Mouse (Mus musculus) left cerebral cortex, postnatal 14 days (tissue): ENCODE data around the gene Olfr763. TPM values are rescaled to one million over a fixed set of nuclear protein-coding genes. Genes with fewer than 3 reads are reported as not detected.
"Not testable (repeated sequence)": the region's sequence is repeated elsewhere in the genome, so short reads cannot be mapped to it uniquely, and the experiment has no call there.

Experiments used
- DNase-seq, 2 experiments: peaks; one replicate each; pipeline ENCODE4 v3.0.0; 2021 to 2022; ENCODE audit warnings: low spot score in 2 of 2, mixed read lengths in 1 of 2
- intact Hi-C: fragments of 180-260 bp; cut with DNase I; formaldehyde crosslinking; loops from one replicate; pipeline ENCODE4 v1.15.1; 2025
- long read RNA-seq, 2 experiments: library from polyadenylated mRNA; stranded (forward); transcript quantifications; one replicate each; pipeline ENCODE4 v2.0.0; 2021
- total RNA-seq, 2 experiments: library from RNA; stranded (reverse); gene quantifications; 2 replicates each; pipeline ENCODE4 v1.2.3; 2021

The Olfr763 gene
- not detected for total RNA-seq
- long read RNA-seq, experiment 1, result 0 reads
- long read RNA-seq, experiment 2, result 0 reads

DNA sequence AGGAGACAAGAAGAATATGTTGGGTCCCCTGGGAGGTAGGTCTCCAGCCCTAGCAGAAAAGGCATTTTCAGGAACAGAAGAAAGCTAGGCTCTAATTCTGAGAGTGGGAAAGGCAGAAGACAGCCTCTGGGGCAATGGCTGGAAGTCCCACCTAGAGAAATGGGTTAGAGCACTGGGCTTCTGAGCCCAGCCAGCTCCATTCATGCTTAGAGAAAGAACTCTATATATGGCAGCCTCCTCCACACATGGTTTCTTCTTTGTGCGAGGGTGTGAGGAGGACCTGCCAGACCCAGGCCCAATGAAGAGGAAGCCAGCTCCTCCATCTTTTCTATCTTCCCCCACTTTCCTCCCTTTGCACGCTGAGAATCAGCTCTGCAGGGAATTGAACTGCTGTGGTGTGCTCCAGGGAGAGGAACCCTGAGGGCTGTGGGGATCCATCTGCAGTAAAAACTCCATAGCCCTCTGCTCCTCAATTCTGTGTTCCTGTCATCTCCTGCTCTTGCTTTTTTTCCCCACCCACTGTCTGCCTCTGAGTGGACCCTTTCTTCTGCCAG lies at the start of gene Olfr763:
Gene Olfr763 (plus strand): TSS at position 504 of the 554 bp plus-strand sequence.
- no peak for DNase-seq
- intact Hi-C loops, result no loop called here

DNA sequence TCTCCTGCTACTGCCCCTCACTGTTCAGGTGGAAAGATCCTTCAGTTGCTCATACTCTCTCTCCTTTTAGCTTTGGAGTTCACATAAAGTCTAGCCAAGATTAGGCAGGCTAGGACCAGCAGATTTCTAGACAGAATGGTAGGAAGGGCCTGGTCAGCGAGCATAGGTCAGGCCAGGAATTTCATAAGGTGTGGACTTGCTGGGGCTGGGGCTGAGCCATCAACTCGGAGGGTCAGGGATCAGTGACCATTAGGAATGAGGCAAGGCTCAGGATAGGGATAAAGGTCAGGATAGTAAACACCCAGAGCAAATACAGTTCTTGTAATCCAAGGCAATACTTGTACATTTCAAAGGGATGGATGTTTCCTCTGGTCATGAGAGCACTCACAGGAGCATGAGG lies 45.6 kb upstream of the Olfr763 start:
- intact Hi-C loops, result no loop called here
- DNase-seq, result no peak

DNA sequence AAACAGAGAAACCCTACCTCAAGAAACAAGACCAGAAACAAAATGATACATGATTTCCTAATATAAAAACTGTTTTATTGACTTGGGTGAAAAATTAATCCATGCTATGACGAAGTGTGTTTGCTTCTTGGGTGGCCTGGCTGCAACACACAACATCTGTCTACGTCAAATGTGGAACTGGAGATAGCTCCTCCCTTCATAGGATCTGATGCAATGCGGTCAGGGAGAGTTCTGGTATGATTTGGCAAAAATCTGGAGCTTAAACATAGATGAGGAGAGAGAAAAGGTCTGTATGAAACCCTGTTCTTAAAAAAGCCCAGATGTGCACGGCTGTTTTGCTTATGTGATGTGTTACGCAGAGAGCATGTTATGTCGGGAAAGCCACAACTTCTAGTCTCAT lies 44.7 kb upstream of the Olfr763 start:
- DNase-seq, result no peak
- intact Hi-C loops, result no loop called here

DNA sequence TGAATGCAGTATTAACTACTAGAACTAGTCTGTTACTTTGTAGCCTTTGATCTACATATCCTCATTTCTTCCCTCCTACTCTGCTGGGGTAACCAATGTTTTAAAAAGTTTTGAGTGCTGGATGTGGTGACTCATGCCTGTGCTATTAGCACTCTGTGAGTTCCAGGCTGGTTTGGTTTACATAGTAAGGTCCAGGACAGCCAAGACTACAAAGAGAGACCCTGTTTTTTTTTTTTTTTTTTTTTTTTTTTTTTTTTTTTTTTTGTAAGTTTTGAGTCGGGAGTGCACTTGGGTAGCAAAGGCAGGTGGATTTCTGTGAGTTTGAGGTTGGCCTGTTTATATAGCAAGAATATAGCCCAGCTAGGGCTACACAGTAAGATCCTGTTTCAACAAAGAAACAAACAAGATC lies 42.2 kb upstream of the Olfr763 start:
- DNase-seq, result no peak
- intact Hi-C loops, result no loop called here

DNA sequence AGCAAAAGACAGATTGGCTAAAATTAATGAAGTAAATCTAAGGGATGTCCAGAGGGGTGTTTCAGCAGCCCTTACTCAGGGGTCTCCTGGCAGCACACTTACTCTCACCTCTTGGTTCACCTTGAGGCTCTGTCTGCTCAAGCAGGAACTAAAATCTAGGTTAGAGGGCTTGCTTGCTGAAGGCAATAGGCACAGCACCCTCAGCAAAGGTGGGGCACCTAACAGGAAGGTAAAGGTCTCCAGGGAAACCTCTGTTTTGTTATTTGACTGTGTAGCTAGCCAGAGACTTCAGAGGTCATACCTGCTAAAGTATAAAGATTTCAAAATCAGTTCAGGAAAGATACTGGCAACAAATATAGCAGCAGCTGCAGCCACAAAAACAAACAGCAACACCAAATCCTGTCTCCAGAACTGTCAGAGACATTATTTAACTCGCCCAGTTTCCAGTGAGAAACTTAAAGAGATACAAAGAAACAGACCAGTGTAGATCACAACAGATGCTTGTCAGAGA lies 39.8 kb upstream of the Olfr763 start:
- intact Hi-C loops, result no loop called here
- DNase-seq, result no peak

DNA sequence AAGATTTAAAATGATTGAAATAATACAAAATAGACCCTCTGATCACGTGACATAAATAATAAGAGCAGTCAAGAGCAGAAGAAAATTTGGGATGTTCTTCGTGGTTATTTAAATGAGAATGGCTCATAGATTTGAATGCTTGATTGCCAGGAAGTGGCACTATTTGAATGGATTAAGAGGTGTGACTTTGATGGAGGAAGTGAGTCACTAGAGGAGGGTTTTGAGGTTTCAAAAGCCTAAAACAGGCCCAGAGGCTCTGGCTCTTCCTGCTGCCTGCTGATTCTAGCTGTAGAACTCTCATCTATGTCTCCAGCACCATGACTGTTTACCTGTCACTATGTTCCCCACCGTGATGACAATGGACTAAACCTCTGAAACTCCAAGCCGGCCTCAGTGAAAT lies 37.8 kb upstream of the Olfr763 start:
- no peak for DNase-seq
- intact Hi-C loops, result no loop called here

DNA sequence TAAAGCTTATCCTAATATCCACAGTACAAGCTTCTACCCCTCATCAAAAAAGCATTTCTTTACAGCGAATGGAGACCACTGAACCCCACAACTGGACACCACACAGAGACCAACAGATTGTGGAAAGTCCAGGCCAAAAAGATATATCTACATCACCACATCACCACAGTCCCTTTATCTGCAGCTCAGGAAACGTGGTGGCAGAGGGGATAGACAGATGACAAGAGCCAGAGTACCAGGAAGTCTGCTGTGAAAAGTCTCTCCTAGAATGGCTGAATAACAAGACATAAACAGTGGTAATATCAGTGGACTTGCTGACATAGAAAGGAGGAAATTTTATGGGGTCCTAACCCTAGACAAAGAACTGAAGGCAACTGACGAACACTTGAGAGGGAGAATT lies 34.2 kb upstream of the Olfr763 start:
- intact Hi-C loops, result loop anchor here (5.0 kb wide), 2 partner anchors 54 to 129 kb away; partner anchors contain the start of genes Bloc1s1 and Rdh5
- DNase-seq, result no peak

DNA sequence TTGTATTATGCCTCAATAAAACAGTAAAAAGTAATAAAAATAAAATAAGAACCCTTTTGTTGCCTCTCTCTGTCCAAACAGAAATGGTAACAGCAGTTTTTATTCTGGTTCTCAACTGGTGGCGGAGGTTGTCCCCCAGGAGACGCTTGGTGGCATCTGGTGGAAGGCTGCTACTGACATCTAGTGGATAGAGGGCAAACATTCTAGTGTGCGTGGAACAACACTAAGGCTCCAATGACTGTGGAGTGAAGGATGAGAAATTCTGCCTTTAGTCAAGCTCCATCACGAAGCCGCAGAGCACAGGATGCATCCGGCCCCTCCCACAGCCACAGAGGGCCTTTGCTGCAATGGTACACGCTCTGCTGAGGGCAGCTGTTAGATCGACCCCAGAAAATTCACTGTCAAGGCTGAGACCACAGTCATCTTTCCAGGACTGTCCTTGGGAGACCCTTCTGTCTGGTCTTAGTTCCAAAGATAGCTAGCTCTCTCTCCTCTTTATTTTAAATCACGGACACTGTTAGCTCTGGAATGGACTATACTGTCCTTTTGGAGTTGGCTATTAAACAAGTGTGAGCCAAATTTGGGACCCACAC lies 33.0 kb upstream of the Olfr763 start:
- DNase-seq, result peak; percentile 70 to 74
- intact Hi-C loops, result loop anchor here (5.0 kb wide), 2 partner anchors 55 to 130 kb away; partner anchors contain the start of genes Bloc1s1 and Rdh5

DNA sequence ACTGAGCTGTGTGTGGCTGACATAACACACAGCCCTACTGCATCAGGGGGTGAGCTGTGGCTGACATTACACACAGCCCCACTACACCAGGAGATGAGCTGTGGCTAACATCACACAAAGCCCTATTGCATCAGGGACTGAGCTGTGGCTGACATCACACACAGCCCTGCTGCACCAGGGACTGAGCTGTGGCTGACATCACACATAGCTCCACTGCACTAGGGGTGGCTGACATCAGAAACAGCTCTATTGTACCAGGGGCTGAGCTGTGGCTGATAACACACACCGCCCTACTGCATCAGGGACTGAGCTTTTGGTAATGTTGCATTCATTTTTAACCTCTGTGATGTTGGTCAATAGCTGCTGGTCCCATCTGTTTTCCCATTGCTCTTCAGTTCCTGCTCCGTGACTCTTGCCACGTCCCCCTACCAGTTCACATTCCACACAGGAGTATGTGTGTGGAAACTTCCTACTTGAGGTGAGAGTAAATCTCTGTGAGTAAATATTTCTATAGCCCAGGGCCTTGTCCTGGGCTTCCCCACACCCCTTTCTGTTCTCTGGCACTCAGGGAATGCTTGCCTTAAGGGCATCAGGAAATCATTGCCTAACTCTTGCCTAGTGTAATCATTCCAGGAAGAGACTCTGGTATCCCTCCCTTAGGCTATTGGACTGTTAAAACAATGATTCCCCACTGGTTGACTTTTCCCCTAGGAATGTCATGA lies 29.8 kb upstream of the Olfr763 start:
- intact Hi-C loops, result no loop called here
- no peak for DNase-seq

DNA sequence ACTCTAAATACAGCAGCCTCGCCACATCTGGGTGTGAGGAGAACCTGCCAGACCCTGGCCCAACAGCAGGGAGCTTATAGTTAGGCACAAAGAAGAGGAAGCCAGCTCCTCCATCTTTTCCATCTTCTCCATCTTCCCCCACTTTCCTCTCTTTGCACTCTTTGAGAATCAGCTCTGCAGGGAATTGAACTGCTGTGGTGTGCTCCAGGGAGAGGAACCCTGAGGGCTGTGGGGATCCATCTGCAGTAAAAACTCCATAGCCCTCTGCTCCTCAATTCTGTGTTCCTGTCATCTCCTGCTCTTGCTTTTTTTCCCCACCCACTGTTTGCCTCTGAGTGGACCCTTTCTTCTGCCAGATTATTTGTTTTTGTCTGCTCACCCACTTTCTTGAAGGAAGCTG lies 21.5 kb upstream of the Olfr763 start, which contains the start of gene Olfr9:
Gene Olfr9 (plus strand): TSS at position 301 of the 400 bp plus-strand sequence.
- DNase-seq, intact Hi-C loops: not testable (repeated sequence)

DNA sequence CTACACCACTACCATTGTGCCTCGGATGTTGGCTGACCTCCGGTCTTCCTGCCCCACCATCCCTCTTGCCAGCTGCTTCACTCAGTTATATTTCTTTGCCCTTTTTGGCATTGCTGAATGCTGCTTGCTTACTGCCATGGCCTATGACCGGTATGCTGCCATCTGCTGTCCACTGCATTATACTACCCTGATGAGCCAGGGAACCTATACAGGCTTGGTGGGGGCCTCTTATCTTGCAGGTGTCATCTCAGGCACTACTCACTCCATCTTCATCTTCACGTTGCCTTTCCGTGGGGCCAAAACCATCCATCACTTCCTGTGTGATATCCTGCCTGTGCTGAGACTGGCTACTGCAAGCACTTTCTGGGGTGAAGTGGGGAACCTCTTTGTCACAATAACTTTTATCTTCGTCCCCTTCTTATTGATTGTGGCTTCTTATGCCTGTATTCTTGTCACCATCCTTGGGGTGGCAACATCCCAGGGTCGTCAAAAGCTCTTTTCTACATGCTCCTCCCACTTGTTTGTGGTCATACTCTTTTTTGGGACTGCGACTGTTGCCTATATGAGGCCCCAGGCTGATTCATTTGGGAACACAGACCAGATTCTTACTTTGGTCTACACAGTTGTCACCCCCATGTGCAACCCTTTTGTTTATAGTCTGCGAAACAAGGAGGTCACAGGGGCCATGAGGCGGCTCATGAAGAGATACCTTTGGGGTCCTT lies 20.3 kb upstream of the Olfr763 start:
- DNase-seq, intact Hi-C loops: not testable (repeated sequence)

DNA sequence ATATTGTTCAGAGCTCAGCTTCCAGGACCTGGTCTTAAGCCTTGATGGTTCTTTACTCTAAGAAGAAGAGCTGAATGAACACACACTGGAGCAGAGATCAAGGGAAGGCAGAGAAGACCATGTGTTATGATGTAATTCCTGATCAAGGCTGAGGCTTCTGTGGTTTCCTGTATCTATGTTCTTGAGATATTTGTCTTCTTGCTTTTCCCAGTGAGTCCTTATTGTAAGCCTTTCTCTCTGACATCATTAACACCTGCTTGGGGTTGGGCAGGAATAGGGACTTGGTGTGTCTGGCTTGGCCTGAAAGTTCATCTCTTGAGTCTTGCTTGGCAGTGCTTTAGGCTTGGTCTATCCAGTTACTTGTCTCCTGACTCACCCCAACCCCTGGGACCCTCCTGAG lies 19.6 kb upstream of the Olfr763 start:
- intact Hi-C loops, result no loop called here
- DNase-seq, result no peak

DNA sequence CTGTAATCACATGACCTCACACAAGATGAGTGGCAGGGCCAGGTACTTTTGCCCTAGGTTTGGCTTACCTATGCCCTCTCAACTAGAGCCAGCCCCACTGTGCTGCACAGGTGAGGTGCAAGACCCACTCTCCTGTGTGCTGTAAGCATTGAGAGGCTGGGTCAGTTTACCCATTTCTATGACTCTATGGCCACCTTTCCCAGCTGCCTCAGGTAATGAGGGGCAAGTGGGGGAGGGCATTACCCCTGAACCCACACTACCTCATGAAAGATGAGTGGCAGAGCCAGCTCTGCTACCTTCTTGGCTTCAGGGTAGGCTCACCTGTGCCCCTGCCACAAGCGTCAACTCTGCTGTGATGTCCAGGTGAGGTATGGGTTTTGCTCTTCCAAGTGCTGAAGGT lies 14.8 kb upstream of the Olfr763 start:
- intact Hi-C loops, result no loop called here
- DNase-seq, result no peak

DNA sequence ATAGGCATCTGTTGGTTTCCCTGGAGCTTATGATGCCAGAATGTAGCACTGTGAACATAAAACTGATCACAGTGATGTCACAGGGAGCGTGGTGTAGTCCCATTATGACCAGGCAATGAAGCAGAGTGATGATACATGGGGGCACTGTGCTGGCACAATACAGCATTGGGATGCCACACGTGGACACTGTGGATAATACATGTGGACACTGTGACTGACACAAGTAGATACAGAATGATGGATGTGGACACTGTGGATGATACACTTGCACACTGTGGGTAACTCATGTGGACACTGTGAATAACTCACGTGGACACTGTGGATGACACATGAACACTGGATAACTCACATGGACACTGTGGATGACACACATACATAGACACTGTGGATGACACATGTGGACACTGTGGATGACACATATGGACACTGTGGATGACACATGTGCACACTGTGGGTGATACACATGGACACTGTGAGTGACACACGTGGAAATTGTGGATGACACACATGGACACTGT lies 14.0 kb upstream of the Olfr763 start:
- no peak for DNase-seq
- intact Hi-C loops, result no loop called here

DNA sequence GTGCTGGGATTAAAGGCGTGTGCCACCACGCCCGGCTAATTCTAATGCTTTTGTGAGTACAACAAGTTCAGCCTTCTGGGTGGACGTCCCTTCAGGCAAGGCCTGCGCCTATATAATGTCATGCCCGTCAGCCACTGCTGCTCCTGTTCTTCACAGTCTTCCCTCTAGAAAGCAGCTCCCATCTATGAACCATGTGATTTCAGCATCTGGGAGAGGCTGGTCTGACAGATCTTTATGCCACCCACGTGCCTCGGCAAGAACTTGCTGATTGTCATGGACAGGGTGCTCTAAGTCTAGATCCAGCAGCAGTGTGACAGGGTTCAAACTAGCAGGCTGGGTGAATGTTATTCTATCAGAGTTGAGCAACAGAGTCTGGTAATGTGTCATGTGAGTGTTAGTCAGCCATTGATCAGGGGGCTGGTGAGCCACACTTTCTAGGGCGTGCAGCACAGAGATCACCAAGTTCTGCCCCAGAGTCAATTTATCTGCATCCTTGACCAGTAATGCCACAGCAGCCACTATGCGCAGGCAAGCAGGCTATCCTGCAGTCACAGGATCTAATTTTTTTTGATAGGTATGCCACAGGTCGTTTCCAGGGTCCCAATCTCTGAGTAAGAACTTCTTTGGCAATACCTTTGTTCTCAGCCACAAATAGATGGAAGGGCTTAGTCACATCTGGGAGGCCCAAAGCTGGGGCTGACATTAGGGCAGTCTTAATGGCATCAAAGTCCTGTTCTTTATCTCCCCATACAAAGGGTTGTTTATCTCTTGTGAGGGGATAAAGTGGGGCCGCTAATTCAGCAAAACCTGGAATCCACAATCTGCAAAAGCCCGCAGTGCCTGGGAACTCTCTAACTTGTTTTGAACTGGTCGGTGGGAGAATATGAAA lies 6.3 kb upstream of the Olfr763 start:
- intact Hi-C loops, result no loop called here
- DNase-seq, result no peak

DNA sequence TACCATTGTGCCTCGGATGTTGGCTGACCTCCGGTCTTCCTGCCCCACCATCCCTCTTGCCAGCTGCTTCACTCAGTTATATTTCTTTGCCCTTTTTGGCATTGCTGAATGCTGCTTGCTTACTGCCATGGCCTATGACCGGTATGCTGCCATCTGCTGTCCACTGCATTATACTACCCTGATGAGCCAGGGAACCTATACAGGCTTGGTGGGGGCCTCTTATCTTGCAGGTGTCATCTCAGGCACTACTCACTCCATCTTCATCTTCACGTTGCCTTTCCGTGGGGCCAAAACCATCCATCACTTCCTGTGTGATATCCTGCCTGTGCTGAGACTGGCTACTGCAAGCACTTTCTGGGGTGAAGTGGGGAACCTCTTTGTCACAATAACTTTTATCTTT lies 920 bp downstream of the Olfr763 start:
- DNase-seq, intact Hi-C loops: not testable (repeated sequence)

DNA sequence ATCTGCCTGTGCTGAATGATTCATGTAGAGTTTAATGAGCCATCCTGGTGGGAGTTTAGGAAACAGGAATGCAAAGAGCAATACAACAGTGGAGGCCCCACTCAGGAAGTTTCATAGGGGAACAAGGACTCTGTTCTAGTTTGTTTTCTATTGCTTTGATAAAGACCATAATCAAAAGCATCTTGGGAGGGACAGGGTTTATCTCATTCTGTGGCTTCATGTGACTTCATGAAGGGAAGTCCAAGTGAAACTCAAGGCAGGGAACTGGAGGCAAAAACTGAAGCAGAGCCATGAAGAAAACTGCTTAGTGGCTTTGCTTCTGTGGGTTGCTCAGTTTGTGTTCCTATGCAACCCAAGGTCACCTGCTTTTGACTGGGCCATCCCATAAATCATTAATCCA lies 3.9 kb downstream of the Olfr763 start:
- DNase-seq, result no peak
- intact Hi-C loops, result no loop called here

DNA sequence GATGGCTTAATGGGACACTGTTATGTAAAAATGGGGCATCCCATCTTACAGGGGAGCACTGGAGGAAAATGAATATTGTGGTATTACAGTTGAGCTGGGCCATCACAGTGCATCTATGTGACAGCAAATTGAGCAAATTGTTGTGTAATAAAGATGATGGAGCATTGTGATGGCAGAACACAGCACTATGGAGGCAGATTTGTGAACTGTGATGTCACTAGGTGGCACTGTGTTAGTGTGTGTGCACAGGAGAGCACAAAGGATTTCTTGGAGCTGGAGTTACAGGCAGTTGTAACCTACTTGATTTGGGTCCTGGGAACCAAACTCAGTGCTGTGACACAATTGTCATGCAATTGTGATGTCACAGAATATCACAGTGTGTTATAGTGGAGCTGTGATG lies 12.7 kb downstream of the Olfr763 start:
- intact Hi-C loops, result no loop called here
- DNase-seq, result no peak
